Mouse (Mus musculus) forebrain, embryonic 12.5 days (tissue): ENCODE measurements around the gene Efcab9. TPM values are rescaled to one million over a fixed set of nuclear protein-coding genes. Genes with fewer than 3 reads are reported as not detected.
"Not testable (repeated sequence)": the region's sequence is repeated elsewhere in the genome, so short reads cannot be mapped to it uniquely, and the experiment has no call there.

Experiments used
- ATAC-seq: fragments of 200-750 bp; cut with Nextera tagmentation; 2 replicates; pipeline ENCODE4 v1.8.0; 2017; ENCODE audit warnings: moderate TSS enrichment; ENCODE audit not compliant: low FRiP score
- H3K27ac ChIP-seq: fragments of 300-500 bp; sonication (generic); 2 replicates; pipeline ENCODE4 v1.5.1; 2016; ENCODE audit warnings: mild to moderate bottlenecking
- H3K27me3 ChIP-seq: fragments of 300-500 bp; sonication (generic); 2 replicates; pipeline ENCODE4 v1.6.1; 2016; ENCODE audit warnings: mild to moderate bottlenecking
- H3K36me3 ChIP-seq: fragments of 300-500 bp; sonication (generic); replicated peaks from 2 replicates; pipeline ENCODE4 v1.6.1; 2016; ENCODE audit warnings: mild to moderate bottlenecking
- H3K4me1 ChIP-seq: fragments of 300-500 bp; sonication (generic); 2 replicates; pipeline ENCODE4 v1.6.1; 2016
- H3K4me2 ChIP-seq: fragments of 300-500 bp; sonication (generic); 2 replicates; pipeline ENCODE4 v1.6.1; 2016; ENCODE audit warnings: mild to moderate bottlenecking, moderate library complexity
- H3K4me3 ChIP-seq: fragments of 300-500 bp; sonication (generic); replicated peaks from 2 replicates; pipeline ENCODE4 v1.5.1; 2016; ENCODE audit warnings: mild to moderate bottlenecking
- H3K9ac ChIP-seq: fragments of 300-500 bp; sonication (generic); 2 replicates; pipeline ENCODE4 v1.6.1; 2016; ENCODE audit warnings: mild to moderate bottlenecking
- H3K9me3 ChIP-seq: fragments of 300-500 bp; sonication (generic); 2 replicates; pipeline ENCODE4 v1.6.1; 2016
- WGBS: fragments of 180-500 bp; shearing (Covaris S2); methylation state at CpG from one replicate; pipeline ENCODE4 v1.1.7; 2016; 5-methylcytosine and 5-hydroxymethylcytosine counted together
- polyA plus RNA-seq: library from polyadenylated mRNA; unstranded; fragments of >200 nt; fragmentation: Nextera tagmentation; extraction: Ambion mirVana; gene quantifications from 2 replicates; pipeline ENCODE4 v1.2.1, GENCODE M21; 2016

Efcab9 gene
- polyA plus RNA-seq, 1 experiment from 2014 or later, result 0.27 TPM

DNA sequence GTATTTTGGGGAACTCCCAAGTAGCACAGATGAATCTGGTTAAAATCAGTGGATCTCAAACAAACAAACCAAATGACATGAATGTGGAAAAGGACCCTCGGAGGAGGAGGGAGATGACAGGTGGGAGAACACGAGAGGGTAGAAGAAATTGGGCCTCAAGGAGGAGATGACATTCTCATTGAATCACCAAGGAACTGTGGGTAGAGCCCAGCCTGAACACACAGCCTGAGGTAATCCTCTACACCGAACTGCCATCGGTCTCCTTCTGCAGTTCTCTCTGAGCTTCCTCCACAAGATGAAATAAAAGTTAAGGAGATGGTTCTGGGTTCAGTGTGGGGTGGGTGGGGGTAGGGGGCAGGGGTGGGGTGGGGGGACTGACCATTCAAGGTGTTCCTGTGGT, 4.9 kb downstream of the Efcab9 start:
- ATAC-seq, result no peak
- Histone ChIP-seq H3K9ac (no peak overlapping the region), H3K9me3 (no peaks in the 10 kb centered on the region), H3K4me1 (peaks cover 4% of the 10 kb centered on the region; the same call in 1 of the 2 replicates), H3K27ac (no peak overlapping the region), H3K36me3 (peaks cover 9% of the 10 kb centered on the region; the same call in 1 of the 2 replicates), H3K4me3 (no peak overlapping the region), H3K4me2 (no peak overlapping the region), H3K27me3 (peaks cover 18% of the 10 kb centered on the region)
- 92% methylated on average over 4 of the region's 4 CpGs for WGBS

DNA sequence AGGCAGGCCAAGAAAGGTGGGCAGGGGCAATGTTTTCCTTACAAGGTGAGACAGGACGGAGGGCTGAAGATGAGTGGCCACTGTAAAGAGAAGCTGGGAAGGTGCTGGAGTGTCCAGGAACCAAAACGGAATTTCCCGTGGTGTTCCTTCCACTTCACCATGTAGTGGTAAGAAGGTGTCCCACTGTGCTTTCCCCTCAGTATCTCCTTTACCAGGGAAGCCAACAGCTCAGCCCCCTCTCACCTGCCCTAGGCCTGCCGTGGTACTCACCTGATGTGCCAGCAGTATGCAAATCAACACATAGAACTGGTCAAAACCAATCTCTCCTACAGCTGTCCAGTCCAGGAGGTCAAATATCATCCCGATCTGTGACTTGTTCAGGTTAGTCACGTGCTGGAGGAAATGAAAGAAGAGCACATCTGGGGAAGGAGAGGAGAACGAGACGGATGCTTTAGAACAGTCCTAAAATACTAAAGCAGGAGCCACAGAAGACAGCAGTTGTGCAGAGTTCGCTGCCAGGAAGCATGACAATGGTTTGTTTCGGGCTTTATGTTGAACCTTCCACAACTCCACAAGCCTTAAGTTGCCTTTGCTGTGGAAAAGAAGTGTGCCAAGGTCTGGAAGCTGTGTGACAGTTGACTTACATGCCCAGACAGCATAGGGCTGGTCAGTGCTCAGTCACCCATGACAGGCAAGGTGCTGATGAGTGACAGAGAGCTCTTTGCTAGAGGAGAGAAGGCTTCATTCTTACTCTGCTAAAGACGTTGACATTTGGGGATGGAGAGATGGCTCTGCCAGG, 7.6 kb downstream of the Efcab9 start:
- peaks cover 14% of the 10 kb centered on the region; the same call in 1 of the 2 replicates for H3K36me3 ChIP-seq
- H3K4me3 ChIP-seq, result no peak overlapping the region
- H3K9ac ChIP-seq, result no peak overlapping the region
- no peaks in the 10 kb centered on the region for H3K4me1 ChIP-seq
- H3K4me2 ChIP-seq, result no peak overlapping the region
- no peak for ATAC-seq
- no peak overlapping the region for H3K27ac ChIP-seq
- H3K9me3 ChIP-seq, result no peaks in the 10 kb centered on the region
- WGBS, result 83% methylated on average over 11 of the region's 11 CpGs
- no peaks in the 10 kb centered on the region for H3K27me3 ChIP-seq

DNA sequence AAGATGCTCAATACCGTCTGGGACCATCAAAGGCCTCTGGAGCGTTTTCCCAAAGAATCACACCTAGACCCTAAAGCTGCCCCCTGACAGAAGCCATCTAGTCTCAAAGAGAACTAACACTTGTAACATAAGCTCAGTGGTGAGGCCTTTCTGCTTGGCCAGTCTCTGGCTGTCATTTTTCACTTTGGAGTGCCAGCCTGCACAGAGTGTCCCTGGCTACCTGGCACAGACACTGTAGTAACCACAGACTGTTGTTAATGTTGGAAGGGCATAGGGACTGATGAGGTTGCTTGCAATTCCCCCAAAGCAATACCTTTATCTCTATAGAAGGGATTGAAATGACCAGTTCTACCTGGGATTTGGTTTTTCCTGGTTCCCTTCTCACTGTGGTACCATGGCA, 10.6 kb downstream of the Efcab9 start:
- Histone ChIP-seq H3K9ac (no peak overlapping the region), H3K4me3 (no peak overlapping the region), H3K27me3 (no peaks in the 10 kb centered on the region), H3K9me3 (no peaks in the 10 kb centered on the region), H3K4me1 (no peaks in the 10 kb centered on the region), H3K36me3 (peaks cover 23% of the 10 kb centered on the region), H3K4me2 (no peak overlapping the region), H3K27ac (no peak overlapping the region)
- 87% methylated on average over 2 of the region's 2 CpGs for WGBS
- ATAC-seq, result no peak

DNA sequence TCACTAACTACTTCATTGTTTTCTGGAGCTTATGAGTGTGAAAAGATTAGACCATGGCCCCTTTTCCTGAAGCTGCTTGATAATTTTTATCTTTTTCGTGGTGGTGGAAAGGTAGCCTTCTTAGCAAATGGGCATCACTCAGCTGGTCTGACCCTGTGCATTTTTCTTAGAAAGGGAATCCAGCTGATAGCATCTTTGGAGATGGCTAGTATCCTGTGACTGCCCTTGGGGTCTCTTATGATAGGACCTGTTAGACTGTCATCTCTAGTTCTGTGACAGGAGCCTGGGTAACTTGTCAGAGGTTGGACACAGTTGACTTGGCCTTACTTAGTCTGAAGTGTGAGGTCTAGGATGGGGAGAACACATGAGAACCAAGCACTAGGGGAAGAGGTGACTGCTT, 12.5 kb downstream of the Efcab9 start:
- Histone ChIP-seq H3K4me2 (no peak overlapping the region), H3K4me3 (no peak overlapping the region), H3K4me1 (no peaks in the 10 kb centered on the region), H3K27ac (no peak overlapping the region), H3K9ac (no peak overlapping the region), H3K27me3 (no peaks in the 10 kb centered on the region), H3K36me3 (peaks cover 30% of the 10 kb centered on the region), H3K9me3 (no peaks in the 10 kb centered on the region)
- WGBS, result 80% methylated on average over 1 of the region's 1 CpGs
- no peak for ATAC-seq

DNA sequence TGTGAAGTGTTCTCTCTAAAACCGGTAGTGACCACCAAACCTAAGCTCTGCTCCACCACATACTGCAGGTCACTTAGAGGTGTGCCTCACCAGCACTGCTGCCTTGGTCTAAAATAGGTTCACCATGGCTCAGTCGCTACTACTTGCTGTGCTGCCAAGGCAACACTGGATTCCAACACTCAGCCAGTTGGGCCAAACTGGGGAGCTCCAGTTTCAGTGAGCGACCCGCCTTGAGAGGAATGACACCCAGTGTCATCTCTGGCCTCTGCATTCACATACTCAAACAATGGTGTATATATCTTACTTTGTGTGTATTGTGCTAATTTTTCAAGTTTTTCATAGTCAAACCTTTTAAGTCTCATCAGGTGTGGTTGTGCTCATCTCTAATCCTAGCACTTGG, 13.1 kb downstream of the Efcab9 start:
- no peaks in the 10 kb centered on the region for H3K9me3 ChIP-seq
- peaks cover 27% of the 10 kb centered on the region for H3K36me3 ChIP-seq
- WGBS, result 89% methylated on average over 4 of the region's 4 CpGs
- H3K9ac ChIP-seq, result no peak overlapping the region
- H3K4me3 ChIP-seq, result no peak overlapping the region
- ATAC-seq, result no peak
- no peak overlapping the region for H3K27ac ChIP-seq
- no peaks in the 10 kb centered on the region for H3K4me1 ChIP-seq
- H3K27me3 ChIP-seq, result no peaks in the 10 kb centered on the region
- no peak overlapping the region for H3K4me2 ChIP-seq

DNA sequence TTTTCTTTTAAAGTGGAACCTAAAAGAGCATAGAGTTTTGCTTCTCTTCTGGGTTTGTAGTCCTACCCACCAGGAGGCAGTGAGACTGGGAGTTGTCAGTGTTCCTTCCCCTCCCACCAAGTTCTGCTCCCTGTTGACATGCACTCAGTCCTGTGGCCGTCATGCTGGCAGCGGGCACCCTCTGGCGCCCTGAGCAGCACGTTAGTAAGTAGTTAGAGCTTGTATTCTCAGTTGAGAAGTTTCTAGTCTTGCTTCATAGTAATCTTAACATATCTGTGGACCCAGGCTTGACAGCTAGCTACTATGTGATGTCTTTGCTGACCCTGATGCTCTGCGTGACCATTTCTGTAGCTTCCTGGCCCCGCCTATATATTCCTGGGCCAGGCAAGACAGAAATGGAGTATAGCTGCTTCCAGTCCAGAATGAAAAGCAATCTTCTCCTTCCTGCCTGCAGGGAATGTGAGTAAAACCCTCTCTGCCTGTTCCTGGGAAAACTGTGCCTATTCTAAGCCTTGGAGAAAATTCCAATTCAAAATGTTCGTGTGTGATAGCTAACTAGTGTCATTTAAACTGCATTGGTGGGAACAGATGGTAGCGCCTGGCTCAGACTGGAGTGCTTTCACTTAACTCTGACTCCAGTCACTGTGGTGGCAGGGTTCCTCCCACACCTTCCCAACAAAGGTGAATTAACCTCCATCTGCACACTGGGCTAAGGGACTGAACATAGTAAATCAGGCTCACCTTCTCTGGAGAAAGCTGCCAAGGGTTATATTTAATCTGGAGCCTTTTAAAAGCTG, 14.8 kb downstream of the Efcab9 start:
- 91% methylated on average over 8 of the region's 8 CpGs for WGBS
- Histone ChIP-seq H3K4me3 (no peak overlapping the region), H3K9me3 (no peaks in the 10 kb centered on the region), H3K36me3 (peaks cover 27% of the 10 kb centered on the region), H3K9ac (no peak overlapping the region), H3K4me1 (no peaks in the 10 kb centered on the region), H3K27ac (no peak overlapping the region), H3K27me3 (no peaks in the 10 kb centered on the region), H3K4me2 (no peak overlapping the region)
- no peak for ATAC-seq

DNA sequence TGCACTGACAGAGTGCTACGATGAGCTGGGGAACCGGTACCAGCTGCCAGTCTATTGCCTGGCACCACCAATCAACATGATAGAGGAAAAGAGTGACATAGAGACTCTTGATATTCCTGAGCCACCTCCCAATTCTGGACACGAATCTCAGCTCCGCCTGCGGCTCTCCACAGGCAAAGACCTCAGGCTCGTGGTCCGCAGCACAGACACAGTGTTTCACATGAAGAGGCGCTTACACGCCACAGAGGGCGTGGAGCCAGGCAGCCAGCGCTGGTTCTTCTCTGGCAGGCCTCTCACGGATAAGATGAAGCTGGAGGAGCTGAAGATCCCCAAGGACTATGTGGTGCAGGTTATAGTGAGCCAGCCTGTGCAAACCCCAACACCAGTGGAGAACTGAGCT, 15.8 kb downstream of the Efcab9 start:
- WGBS, result 91% methylated on average over 12 of the region's 12 CpGs
- Histone ChIP-seq H3K4me1 (no peaks in the 10 kb centered on the region), H3K4me2 (no peak overlapping the region), H3K4me3 (no peak overlapping the region), H3K36me3 (peaks cover 27% of the 10 kb centered on the region), H3K27me3 (no peaks in the 10 kb centered on the region), H3K27ac (no peak overlapping the region), H3K9me3 (no peaks in the 10 kb centered on the region), H3K9ac (no peak overlapping the region)
- no peak for ATAC-seq

DNA sequence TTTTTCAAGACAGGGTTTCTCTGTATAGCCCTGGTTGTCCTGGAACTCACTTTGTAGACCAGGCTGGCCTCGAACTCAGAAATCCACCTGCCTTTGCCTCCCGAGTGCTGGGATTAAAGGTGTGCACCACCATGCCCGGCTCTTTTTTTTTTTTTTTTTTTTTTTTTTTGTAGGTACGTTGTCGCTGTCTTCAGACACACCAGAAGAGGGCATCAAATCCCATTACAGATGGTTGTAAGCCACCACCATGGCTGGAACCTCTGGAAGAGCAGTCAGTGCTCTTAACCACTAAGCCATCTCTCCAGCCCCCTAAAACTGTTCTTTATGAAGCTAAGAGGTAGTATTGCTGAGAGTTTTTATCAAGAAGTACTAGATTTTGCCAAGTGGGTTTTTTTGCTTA, 17.0 kb downstream of the Efcab9 start:
- not testable (repeated sequence) for H3K27ac ChIP-seq, H3K4me3 ChIP-seq, H3K9me3 ChIP-seq, H3K9ac ChIP-seq, H3K4me1 ChIP-seq, H3K27me3 ChIP-seq, ATAC-seq, H3K4me2 ChIP-seq
- WGBS, result 90% methylated on average over 4 of the region's 5 CpGs
- H3K36me3 ChIP-seq, result peaks cover 27% of the 10 kb centered on the region

DNA sequence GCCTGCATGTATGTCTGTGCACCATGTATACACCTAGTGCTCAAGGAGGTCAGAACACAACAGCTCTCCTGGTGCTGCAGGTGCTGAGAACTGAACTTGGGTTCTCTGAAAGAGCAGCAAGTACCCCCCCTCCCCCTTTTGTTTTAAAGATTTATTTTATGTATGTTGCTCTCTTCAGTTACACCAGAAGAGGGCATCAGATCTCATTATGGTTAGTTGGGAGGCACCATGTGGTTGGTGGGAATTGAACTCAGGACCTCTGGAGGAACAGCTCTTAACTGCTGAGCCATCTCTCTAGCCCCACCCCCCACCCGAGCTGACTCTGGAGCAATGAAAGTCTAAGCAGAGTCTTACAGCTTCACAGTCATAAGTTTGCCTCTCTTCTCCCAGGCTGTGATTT, 21.0 kb downstream of the Efcab9 start:
- no peak overlapping the region for H3K4me3 ChIP-seq
- H3K9me3 ChIP-seq, result no peaks in the 10 kb centered on the region
- H3K9ac ChIP-seq, result no peak overlapping the region
- H3K36me3 ChIP-seq, result peaks cover 4% of the 10 kb centered on the region
- no peaks in the 10 kb centered on the region for H3K4me1 ChIP-seq
- H3K27ac ChIP-seq, result no peak overlapping the region
- no peaks in the 10 kb centered on the region for H3K27me3 ChIP-seq
- no peak for ATAC-seq
- no peak overlapping the region for H3K4me2 ChIP-seq
- WGBS, result 78% methylated on average over 1 of the region's 1 CpGs

DNA sequence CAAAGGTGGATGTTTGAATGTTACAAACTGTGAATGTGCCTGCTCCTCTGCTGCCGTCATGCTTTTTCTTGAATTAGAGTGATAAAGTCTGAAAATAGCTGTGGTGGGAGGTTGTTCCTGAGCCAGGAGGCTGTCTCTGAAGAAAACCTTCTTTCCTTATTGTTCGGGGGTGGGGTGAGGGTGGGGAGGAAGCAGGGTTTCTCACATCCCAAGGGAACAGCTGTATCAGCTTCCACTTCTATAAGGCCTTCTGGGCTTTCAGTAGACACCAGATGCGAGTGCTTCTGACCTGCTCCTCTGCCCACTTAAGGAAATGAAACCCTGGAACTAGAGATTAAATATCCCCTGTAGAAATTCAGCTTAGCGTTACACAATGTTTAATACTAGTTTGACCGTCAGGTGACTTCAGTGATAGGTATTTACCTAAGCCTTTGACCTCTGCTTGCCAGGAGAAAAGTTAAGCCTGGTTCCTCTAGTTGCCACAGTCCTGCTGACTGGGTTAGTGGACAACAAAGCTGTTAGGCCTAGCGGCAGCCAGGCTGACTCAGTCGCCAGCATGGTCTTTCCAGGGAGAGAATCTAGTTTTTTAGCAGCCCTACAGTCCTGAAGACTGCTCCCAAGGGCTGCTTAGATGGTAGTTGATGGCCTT, 26.7 kb downstream of the Efcab9 start:
- no peak overlapping the region for H3K4me2 ChIP-seq
- no peaks in the 10 kb centered on the region for H3K4me1 ChIP-seq
- H3K36me3 ChIP-seq, result 0 out of 2 replicates have a peak, but pooled peaks cover under 1% of the 10 kb centered on the region
- ATAC-seq, result no peak
- H3K4me3 ChIP-seq, result no peak overlapping the region
- WGBS, result 85% methylated on average over 7 of the region's 7 CpGs
- H3K9ac ChIP-seq, result no peak overlapping the region
- H3K27me3 ChIP-seq, result no peaks in the 10 kb centered on the region
- H3K27ac ChIP-seq, result no peak overlapping the region
- H3K9me3 ChIP-seq, result no peaks in the 10 kb centered on the region

DNA sequence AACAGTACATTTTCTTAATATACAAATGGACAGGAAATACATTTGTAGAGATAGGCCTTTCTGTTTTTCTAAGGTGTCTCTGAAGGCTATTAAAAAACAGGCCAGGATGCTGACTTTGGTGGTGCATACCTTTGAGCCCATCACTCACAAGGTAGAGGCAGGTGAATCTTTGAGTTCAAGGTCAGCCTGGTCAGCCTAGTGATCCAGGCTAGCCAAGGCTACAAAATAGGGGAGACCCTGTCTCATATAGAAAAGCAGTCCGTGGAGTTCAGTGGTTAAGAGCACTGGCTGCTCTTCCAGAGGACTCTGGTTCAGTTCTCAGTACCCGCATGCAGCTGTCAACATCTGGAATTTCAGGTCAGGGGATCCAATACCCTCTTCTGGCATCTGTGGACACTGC, 28.2 kb downstream of the Efcab9 start:
- Histone ChIP-seq H3K9ac (no peak overlapping the region), H3K4me2 (no peak overlapping the region), H3K4me3 (no peak overlapping the region), H3K27me3 (no peaks in the 10 kb centered on the region), H3K4me1 (peaks cover 4% of the 10 kb centered on the region; the same call in 1 of the 2 replicates), H3K9me3 (no peaks in the 10 kb centered on the region), H3K27ac (no peak overlapping the region), H3K36me3 (0 out of 2 replicates have a peak, but pooled peaks cover 4% of the 10 kb centered on the region)
- ATAC-seq, result no peak
- 95% methylated on average over 2 of the region's 2 CpGs for WGBS

DNA sequence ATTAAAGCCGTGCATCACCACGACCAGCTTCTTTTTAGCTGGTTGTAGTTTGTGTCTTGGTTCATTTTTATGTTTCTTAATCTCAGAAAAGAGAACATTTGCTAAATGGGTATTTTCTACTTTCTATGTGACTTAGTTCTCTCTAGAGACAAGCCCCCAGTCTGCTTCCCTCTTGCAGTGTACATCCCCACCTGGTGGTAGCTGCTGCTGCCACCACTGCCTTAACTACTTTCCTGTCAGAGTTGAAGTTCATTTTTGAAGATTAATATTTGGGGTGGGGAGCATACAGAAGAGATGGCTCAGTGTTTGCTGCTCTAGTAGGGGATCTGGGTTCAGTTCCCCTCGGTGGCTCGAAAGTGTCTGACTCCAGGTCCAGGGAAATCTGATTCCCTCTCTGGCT, 31.9 kb downstream of the Efcab9 start:
- no peaks in the 10 kb centered on the region for H3K9me3 ChIP-seq
- no peak overlapping the region for H3K27ac ChIP-seq
- H3K9ac ChIP-seq, result no peak overlapping the region
- WGBS, result 95% methylated on average over 4 of the region's 4 CpGs
- H3K4me1 ChIP-seq, result peaks cover 9% of the 10 kb centered on the region; the same call in 1 of the 2 replicates
- no peak overlapping the region for H3K4me2 ChIP-seq
- H3K4me3 ChIP-seq, result no peak overlapping the region
- no peaks in the 10 kb centered on the region for H3K27me3 ChIP-seq
- H3K36me3 ChIP-seq, result 0 out of 2 replicates have a peak, but pooled peaks cover 4% of the 10 kb centered on the region
- ATAC-seq, result no peak
